Mouse (Mus musculus): ENCODE data around the gene Lhfpl3.

Gene Lhfpl3

GRCm38 (mm10) chr5:23279364-23279763 is 533.5 kb downstream of the Lhfpl3 start:
- in situ Hi-C loops (cut with MboI; ENCODE audit: low sequenced_read_pairs): no loop called here

DNA sequence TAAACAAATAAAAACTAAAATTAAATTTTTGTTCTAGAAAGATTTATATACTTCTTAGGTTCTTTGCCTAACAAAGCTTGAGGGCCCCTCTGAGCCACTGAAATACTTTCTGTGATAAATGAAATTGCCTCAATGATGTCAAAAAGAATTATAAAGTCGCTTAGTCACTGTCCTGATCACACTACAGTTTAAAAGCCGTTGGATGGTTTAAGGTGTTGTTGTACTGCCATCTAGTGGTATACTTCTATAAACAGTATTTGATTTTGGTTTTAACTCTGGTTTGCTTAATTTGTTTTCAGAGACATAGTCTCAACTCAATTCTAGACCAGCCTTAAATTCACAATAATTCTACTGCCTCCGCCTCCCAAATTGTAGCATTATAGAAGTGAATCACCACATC is 539.0 kb downstream of the Lhfpl3 start:
- in situ Hi-C loops (cut with MboI; ENCODE audit: low sequenced_read_pairs): no loop called here

DNA sequence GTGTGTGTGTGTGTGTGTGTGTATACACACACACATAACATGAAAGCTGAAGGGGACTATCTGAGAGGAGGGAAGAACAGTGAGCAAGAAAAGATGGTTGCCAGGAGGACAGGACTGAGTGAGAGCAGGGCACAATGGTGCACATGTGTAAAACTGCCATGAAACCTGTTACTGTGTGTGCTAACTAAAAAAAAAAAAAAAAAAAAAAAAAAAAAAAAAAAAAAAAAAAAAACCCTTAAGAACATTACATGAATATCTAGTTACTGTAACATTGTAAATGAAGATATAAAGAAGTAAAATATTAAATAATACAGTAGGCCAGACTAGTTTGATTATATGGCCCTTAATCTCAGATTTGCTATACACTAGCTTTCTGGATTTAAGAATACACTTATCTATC is 543.3 kb downstream of the Lhfpl3 start:
- in situ Hi-C loops (cut with MboI; ENCODE audit: low sequenced_read_pairs): no loop called here
